Mouse (Mus musculus) kidney, adult 2 months (tissue): ENCODE results near the gene Vdr. TPM values are rescaled to one million over a fixed set of nuclear protein-coding genes. Genes with fewer than 3 reads are reported as not detected.
"Not testable (repeated sequence)": the region's sequence is repeated elsewhere in the genome, so short reads cannot be mapped to it uniquely, and the experiment has no call there.

Experiments
- DNase-seq: peaks from one replicate; pipeline ENCODE4 v3.0.0; 2021
- H3K27ac ChIP-seq: fragments of 200-500 bp; 2 replicates; pipeline ENCODE4 v1.5.1; 2012; ENCODE audit warnings: low read depth, low read length, control low read depth, inconsistent platforms; ENCODE audit not compliant: insufficient read depth
- H3K27me3 ChIP-seq: fragments of 200-500 bp; replicated peaks from 2 replicates; pipeline ENCODE4 v1.6.1; 2012; ENCODE audit warnings: mild to moderate bottlenecking, moderate library complexity, low read length, inconsistent platforms; ENCODE audit not compliant: control insufficient read depth, insufficient read depth
- H3K36me3 ChIP-seq: fragments of 200-500 bp; 2 replicates; pipeline ENCODE4 v1.6.1; 2012; ENCODE audit warnings: mild to moderate bottlenecking, moderate library complexity, low read length, inconsistent platforms; ENCODE audit not compliant: control insufficient read depth, insufficient read depth
- H3K4me1 ChIP-seq: fragments of 200-500 bp; 2 replicates; pipeline ENCODE4 v1.6.1; 2011; ENCODE audit warnings: low read length; ENCODE audit not compliant: control insufficient read depth, insufficient read depth
- H3K4me3 ChIP-seq: fragments of 200-500 bp; 2 replicates; pipeline ENCODE4 v1.5.1; 2011; ENCODE audit warnings: mild to moderate bottlenecking, low read depth, low read length, control low read depth; ENCODE audit not compliant: insufficient read depth
- CTCF ChIP-seq: fragments of 200-500 bp; conservative IDR thresholded peaks from 2 replicates; pipeline ENCODE4 v1.5.1; 2011; ENCODE audit warnings: low read depth, mild to moderate bottlenecking, control low read depth, low read length, moderate library complexity, mixed read lengths; ENCODE audit not compliant: insufficient read depth, insufficient read length
- POLR2A ChIP-seq: fragments of 200-500 bp; IDR thresholded peaks from one replicate; pipeline ENCODE4 v1.6.1; 2011; ENCODE audit warnings: low read depth, low read length, control low read depth
- WGBS: fragments of 180-500 bp; shearing (Covaris S2); methylation state at CpG from one replicate; pipeline ENCODE4 v1.1.7; 2018; 5-methylcytosine and 5-hydroxymethylcytosine counted together
- polyA plus RNA-seq: library from polyadenylated mRNA; depleted of rRNA; stranded (reverse); fragments of >200 nt; gene quantifications from 2 replicates; pipeline ENCODE4 v1.2.3, GENCODE M21; 2012

Gene Vdr
- polyA plus RNA-seq, 1 experiment = 96.6 TPM

DNA sequence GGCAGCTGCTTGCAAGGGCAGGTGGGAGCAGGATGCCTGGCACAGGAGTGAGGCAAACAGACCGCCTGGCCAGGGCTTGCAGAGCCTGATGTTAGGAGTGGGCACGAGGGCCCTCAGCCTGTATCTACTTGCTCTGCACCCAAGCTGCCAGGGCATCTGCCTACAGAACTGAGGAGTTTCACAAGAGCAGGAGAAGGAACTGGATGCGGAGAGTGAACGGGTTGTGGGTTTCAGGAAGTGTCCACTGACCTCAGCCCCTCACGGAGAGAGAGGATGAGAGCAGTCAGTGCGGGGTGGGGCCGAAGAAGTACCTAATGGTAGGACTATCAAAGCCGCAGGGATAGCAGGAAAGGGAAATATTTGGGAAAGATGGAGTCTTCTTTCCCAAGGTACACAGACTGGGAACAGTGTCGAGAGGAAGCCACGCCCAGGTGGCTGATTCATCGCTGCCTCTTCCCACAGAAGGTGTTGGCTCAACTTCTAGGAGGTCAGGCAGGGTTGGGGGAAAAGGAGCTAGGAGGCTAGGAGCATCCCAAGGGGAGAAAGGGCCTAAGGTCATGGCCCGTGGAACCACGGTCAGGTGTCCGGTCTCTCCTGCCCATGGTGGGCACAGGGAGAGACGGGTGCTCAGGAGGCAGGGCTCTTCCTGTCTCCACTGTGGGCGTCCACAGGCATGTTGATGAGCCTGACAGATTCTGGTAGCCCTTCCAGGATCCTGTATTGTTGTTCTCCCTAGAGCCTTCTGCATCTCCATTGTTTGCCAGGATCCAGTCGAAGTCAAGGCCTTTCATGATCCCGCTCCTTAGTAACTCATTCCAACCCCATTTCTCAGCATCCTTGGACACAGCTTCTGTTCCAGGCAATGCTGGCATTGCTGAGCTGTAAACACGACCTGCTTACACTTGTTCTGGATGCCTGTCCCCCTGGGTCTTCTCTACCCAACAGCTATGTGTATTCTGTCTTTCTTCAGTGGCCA lies 39.1 kb downstream of the Vdr start:
- no peak for DNase-seq
- Histone ChIP-seq H3K27ac (no peak overlapping the region), H3K4me3 (no peak overlapping the region), H3K36me3 (peaks cover 10% of the 10 kb centered on the region), H3K27me3 (no peaks in the 10 kb centered on the region), H3K4me1 (no peaks in the 10 kb centered on the region)
- TF ChIP-seq POLR2A (no peak), CTCF (no peak)
- 79% methylated on average over 19 of the region's 19 CpGs for WGBS

DNA sequence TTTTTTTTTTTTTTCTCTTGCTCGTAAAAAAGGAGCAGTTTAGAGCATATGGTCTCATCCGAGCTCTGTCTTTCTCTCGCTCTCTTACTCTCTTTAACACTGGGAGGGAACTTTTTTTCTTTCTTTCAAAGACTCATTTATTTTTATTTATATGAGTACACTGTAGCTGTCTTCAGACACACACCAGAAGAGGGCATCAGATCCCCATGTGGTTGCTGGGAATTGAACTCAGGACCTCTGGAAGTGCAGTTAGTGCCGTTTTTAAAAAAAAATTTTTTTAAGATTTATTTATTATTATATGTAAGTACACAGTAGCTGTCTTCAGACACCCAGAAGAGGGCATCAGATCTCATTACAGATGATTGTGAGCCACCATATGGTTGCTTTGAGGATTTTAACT lies 40.3 kb downstream of the Vdr start:
- 79% methylated on average over 4 of the region's 4 CpGs for WGBS
- DNase-seq = not testable (repeated sequence)
- peaks cover 16% of the 10 kb centered on the region for H3K36me3 ChIP-seq

GRCm38 (mm10) chr15:97868985-97869384 lies 41.4 kb downstream of the Vdr start:
- 86% methylated on average over 6 of the region's 6 CpGs for WGBS
- Histone ChIP-seq H3K4me3 (no peak overlapping the region), H3K27ac (no peak overlapping the region), H3K27me3 (no peaks in the 10 kb centered on the region), H3K36me3 (peaks cover 16% of the 10 kb centered on the region), H3K4me1 (no peaks in the 10 kb centered on the region)
- no peak for DNase-seq
- TF ChIP-seq POLR2A (no peak), CTCF (no peak)

More for the DNA sequence above, 40.3 kb downstream of the Vdr start:
- not testable (repeated sequence) for H3K4me1 ChIP-seq, H3K27ac ChIP-seq, H3K4me3 ChIP-seq, H3K27me3 ChIP-seq

DNA sequence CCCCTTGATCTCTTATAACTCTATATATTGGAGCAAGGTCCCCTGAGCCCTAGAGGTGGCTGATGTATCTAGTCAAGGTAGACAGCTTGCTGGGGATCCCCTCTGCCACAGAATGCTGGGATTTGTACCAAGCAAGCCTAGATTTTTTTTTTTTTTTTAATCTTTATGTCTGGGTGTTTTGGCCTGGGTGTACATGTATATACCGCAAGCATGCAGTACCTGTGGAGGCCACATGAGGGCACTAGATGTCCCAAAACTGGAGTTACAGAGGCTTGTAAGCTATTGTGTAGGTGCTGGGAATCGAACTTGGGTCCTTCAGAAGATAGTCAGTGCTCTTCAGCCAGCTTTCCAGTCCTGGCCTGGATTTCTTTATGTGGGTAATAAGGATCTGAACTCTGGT lies 44.4 kb downstream of the Vdr start:
- no peak for DNase-seq
- 87% methylated on average over 2 of the region's 2 CpGs for WGBS
- no peaks in the 10 kb centered on the region for H3K4me1 ChIP-seq
- no peak overlapping the region for H3K27ac ChIP-seq
- no peak for TF ChIP-seq CTCF
- TF ChIP-seq POLR2A = no peak
- H3K27me3 ChIP-seq = no peaks in the 10 kb centered on the region
- H3K4me3 ChIP-seq = no peak overlapping the region
- peaks cover 16% of the 10 kb centered on the region for H3K36me3 ChIP-seq

DNA sequence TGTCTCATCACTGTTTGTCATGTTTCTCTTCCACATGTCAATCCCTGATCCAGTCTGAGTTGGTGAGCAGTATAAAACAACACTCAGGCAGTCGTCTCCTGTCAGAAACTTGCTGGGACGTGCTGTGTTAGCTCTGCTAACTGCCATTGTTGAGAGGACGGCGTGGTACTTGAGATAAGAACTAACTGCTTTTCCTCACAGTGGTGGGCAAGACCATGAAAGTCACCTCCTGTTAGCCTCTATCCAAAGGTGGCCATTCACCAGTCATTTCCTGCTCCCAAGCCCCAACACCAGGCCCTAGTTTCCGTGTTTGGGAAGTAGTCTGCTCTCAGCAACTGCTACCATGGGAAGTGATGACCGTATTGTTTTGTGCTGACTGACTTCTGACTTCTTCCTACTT lies 45.3 kb downstream of the Vdr start:
- Histone ChIP-seq H3K4me1 (no peaks in the 10 kb centered on the region), H3K36me3 (peaks cover 16% of the 10 kb centered on the region), H3K4me3 (no peak overlapping the region), H3K27ac (no peak overlapping the region), H3K27me3 (no peaks in the 10 kb centered on the region)
- WGBS = 71% methylated on average over 6 of the region's 6 CpGs
- no peak for DNase-seq
- TF ChIP-seq POLR2A = no peak
- TF ChIP-seq CTCF = no peak

- H3K27ac ChIP-seq = no peak overlapping the region
- TF ChIP-seq POLR2A (no peak), CTCF (no peak)
- H3K4me3 ChIP-seq = no peak overlapping the region
- WGBS = 75% methylated on average over 8 of the region's 8 CpGs
- no peaks in the 10 kb centered on the region for H3K4me1 ChIP-seq
- peaks cover 16% of the 10 kb centered on the region for H3K36me3 ChIP-seq
- no peak for DNase-seq
- no peaks in the 10 kb centered on the region for H3K27me3 ChIP-seq
Measured at GRCm38 (mm10) chr15:97864361-97865045, 45.9 kb downstream of the Vdr start.

DNA sequence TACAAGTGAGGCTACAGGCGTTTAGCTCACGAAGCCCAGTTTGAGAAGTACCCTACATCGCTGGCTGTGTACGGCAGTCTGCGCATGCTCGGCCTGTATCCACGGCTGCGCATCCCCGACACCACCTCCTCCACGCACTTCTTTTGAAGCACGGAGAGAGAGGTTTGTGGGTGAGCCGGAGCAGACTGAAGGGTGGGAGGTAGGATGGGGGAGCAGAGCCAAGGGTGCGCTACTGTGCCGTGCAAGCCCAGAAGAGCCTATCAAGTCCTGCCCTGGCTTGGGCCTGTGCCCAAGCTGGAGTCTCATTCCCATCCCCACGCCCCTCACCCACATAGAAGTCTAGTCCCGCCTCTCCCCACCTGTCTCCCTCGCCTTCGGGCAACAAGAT lies 46.9 kb downstream of the Vdr start:
- no peak for TF ChIP-seq POLR2A
- TF ChIP-seq CTCF = no peak
- no peaks in the 10 kb centered on the region for H3K27me3 ChIP-seq
- peaks cover 13% of the 10 kb centered on the region for H3K36me3 ChIP-seq
- WGBS = 91% methylated on average over 18 of the region's 18 CpGs
- DNase-seq = no peak
- no peak overlapping the region for H3K27ac ChIP-seq
- no peaks in the 10 kb centered on the region for H3K4me1 ChIP-seq
- H3K4me3 ChIP-seq = no peak overlapping the region
